Mouse (Mus musculus) heart, embryonic 16.5 days (tissue): ENCODE data around the gene Scn9a. TPM values are rescaled to one million over a fixed set of nuclear protein-coding genes. Genes with fewer than 3 reads are reported as not detected.

Experiments used
- ATAC-seq: fragments of 200-750 bp; cut with Nextera tagmentation; replicated peaks from 2 replicates; pipeline ENCODE4 v1.8.0; 2017; ENCODE audit warnings: moderate number of reproducible peaks; ENCODE audit not compliant: insufficient read depth, low FRiP score; ENCODE audit errors: extremely low read depth
- H3K27ac ChIP-seq: fragments of 300-500 bp; sonication (generic); 2 replicates; pipeline ENCODE4 v1.5.1; 2014; ENCODE audit warnings: mild to moderate bottlenecking, low read length, control low read depth, moderate library complexity
- H3K27me3 ChIP-seq: fragments of 300-500 bp; sonication (generic); 2 replicates; pipeline ENCODE4 v1.6.1; 2014; ENCODE audit warnings: low read length, mixed read lengths; ENCODE audit not compliant: control insufficient read depth, insufficient read depth
- H3K36me3 ChIP-seq: fragments of 300-500 bp; sonication (generic); 2 replicates; pipeline ENCODE4 v1.6.1; 2014; ENCODE audit not compliant: control insufficient read depth, insufficient read depth
- H3K4me1 ChIP-seq: fragments of 300-500 bp; sonication (generic); 2 replicates; pipeline ENCODE4 v1.6.1; 2014; ENCODE audit warnings: low read length, mixed read lengths; ENCODE audit not compliant: control insufficient read depth, insufficient read depth
- H3K4me2 ChIP-seq: fragments of 300-500 bp; sonication (generic); 2 replicates; pipeline ENCODE4 v1.6.1; 2014; ENCODE audit warnings: low read depth, mild to moderate bottlenecking, control low read depth, low read length
- H3K4me3 ChIP-seq: fragments of 300-500 bp; sonication (generic); 2 replicates; pipeline ENCODE4 v1.5.1; 2014; ENCODE audit warnings: mild to moderate bottlenecking, control low read depth, low read length
- H3K9ac ChIP-seq: fragments of 300-500 bp; sonication (generic); 2 replicates; pipeline ENCODE4 v1.6.1; 2014; ENCODE audit warnings: low read length, control low read depth
- H3K9me3 ChIP-seq: fragments of 300-500 bp; sonication (generic); replicated peaks from 2 replicates; pipeline ENCODE4 v1.6.1; 2016; ENCODE audit warnings: low read length; ENCODE audit not compliant: control insufficient read depth
- WGBS: fragments of 180-500 bp; shearing (Covaris S2); extraction: QIAGEN DNeasy Blood & Tissue Kit; methylation state at CpG from one replicate; pipeline ENCODE4 v1.1.7; 2014; 5-methylcytosine and 5-hydroxymethylcytosine counted together
- polyA plus RNA-seq: library from polyadenylated mRNA; unstranded; fragments of >200 nt; fragmentation: Nextera tagmentation; extraction: Ambion mirVana; gene quantifications from 2 replicates; pipeline ENCODE4 v1.2.1, GENCODE M21; 2015

Gene Scn9a
- polyA plus RNA-seq, 1 experiment from 2014 or later, result 0.16 TPM

GRCm38 (mm10) chr2:66478395-66478794 lies 156.4 kb downstream of the Scn9a start:
- H3K36me3 ChIP-seq, result no peaks in the 10 kb centered on the region
- H3K27ac ChIP-seq, result no peak overlapping the region
- no peaks in the 10 kb centered on the region for H3K4me1 ChIP-seq
- H3K9ac ChIP-seq, result no peak overlapping the region
- H3K27me3 ChIP-seq, result no peaks in the 10 kb centered on the region
- ATAC-seq, result no peak
- no peaks in the 10 kb centered on the region for H3K9me3 ChIP-seq
- no peak overlapping the region for H3K4me3 ChIP-seq
- no peak overlapping the region for H3K4me2 ChIP-seq
- WGBS, result 32% methylated on average over 2 of the region's 2 CpGs

GRCm38 (mm10) chr2:66473181-66473822 lies 161.5 kb downstream of the Scn9a start:
- H3K27me3 ChIP-seq, result no peaks in the 10 kb centered on the region
- no peaks in the 10 kb centered on the region for H3K36me3 ChIP-seq
- no peak overlapping the region for H3K9ac ChIP-seq
- no peak for ATAC-seq
- H3K4me1 ChIP-seq, result no peaks in the 10 kb centered on the region
- H3K4me3 ChIP-seq, result no peak overlapping the region
- H3K4me2 ChIP-seq, result no peak overlapping the region
- H3K27ac ChIP-seq, result no peak overlapping the region
- H3K9me3 ChIP-seq, result no peaks in the 10 kb centered on the region
- WGBS, result 43% methylated on average over 3 of the region's 3 CpGs

- no peaks in the 10 kb centered on the region for H3K27me3 ChIP-seq
- H3K4me3 ChIP-seq, result no peak overlapping the region
- WGBS, result 75% methylated on average over 3 of the region's 3 CpGs
- no peaks in the 10 kb centered on the region for H3K4me1 ChIP-seq
- no peaks in the 10 kb centered on the region for H3K36me3 ChIP-seq
- no peak overlapping the region for H3K27ac ChIP-seq
- no peak overlapping the region for H3K9ac ChIP-seq
- no peak for ATAC-seq
- H3K4me2 ChIP-seq, result no peak overlapping the region
- H3K9me3 ChIP-seq, result no peaks in the 10 kb centered on the region
Measured at GRCm38 (mm10) chr2:66465484-66465883, 169.3 kb downstream of the Scn9a start.

GRCm38 (mm10) chr2:66464874-66465458 lies 169.8 kb downstream of the Scn9a start:
- Histone ChIP-seq H3K4me3 (no peak overlapping the region), H3K27me3 (no peaks in the 10 kb centered on the region), H3K9ac (no peak overlapping the region), H3K36me3 (no peaks in the 10 kb centered on the region), H3K4me2 (no peak overlapping the region), H3K4me1 (no peaks in the 10 kb centered on the region), H3K9me3 (no peaks in the 10 kb centered on the region), H3K27ac (no peak overlapping the region)
- WGBS, result 77% methylated on average over 2 of the region's 2 CpGs
- no peak for ATAC-seq

GRCm38 (mm10) chr2:66463916-66464315 lies 170.8 kb downstream of the Scn9a start:
- ATAC-seq, result no peak
- 84% methylated on average over 6 of the region's 6 CpGs for WGBS
- no peak overlapping the region for H3K27ac ChIP-seq
- H3K4me3 ChIP-seq, result no peak overlapping the region
- no peaks in the 10 kb centered on the region for H3K9me3 ChIP-seq
- H3K4me1 ChIP-seq, result no peaks in the 10 kb centered on the region
- no peak overlapping the region for H3K4me2 ChIP-seq
- H3K36me3 ChIP-seq, result no peaks in the 10 kb centered on the region
- no peak overlapping the region for H3K9ac ChIP-seq
- H3K27me3 ChIP-seq, result no peaks in the 10 kb centered on the region

DNA sequence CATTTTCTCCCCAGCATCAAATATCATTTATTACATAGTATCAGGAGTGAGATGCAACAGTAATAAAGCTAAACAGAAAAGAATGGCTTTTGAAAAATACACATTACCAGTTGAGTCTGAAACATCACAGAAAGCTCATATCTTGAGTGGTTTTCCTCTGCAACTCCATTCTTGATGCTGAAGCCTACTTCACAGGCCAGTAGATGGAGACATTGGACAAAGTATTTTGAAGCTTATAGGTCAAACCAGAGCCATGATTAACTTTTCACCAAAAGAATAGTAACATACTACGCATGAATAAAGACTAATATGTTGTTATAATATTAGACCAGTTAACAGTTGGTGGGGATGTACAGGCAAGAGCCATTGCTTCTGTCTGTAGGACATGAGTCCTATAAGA lies 172.3 kb downstream of the Scn9a start:
- Histone ChIP-seq H3K9me3 (no peaks in the 10 kb centered on the region), H3K36me3 (no peaks in the 10 kb centered on the region), H3K4me1 (no peaks in the 10 kb centered on the region), H3K27me3 (no peaks in the 10 kb centered on the region), H3K4me2 (no peak overlapping the region), H3K27ac (no peak overlapping the region), H3K4me3 (no peak overlapping the region), H3K9ac (no peak overlapping the region)
- WGBS, result 89% methylated on average over 1 of the region's 1 CpGs
- no peak for ATAC-seq

DNA sequence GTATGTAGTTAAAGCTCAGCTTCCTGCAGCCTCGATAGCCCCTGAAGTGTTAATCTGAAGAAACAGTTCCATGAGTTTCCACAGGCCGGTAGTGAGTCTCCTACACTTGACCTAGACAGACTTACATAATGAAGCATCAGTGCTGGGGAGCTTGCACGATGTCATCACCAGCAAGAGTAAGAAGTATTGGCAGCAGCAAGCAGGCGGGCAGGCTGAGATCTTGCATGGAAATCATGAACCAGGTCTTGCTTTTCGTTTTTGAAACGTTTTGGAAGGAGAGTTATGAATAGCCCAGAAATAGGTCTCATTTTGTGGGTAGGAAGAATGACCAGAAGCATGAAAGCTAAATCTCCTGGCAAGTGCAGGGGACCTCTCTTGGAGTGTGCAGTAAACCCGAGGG lies 194.1 kb downstream of the Scn9a start, which contains the start of gene Scn1a:
TSS of gene Scn1a (minus strand) at position 130 of the 400 bp plus-strand sequence.
- Histone ChIP-seq H3K9ac (no peak within 1 kb of the TSS), H3K4me1 (peaks cover 5% of the 10 kb centered on the region), H3K4me3 (peak within 1 kb of the TSS; percentile 46), H3K4me2 (peak within 1 kb of the TSS; percentile 74), H3K9me3 (no peaks in the 10 kb centered on the region), H3K27me3 (peaks cover 2% of the 10 kb centered on the region; the same call in 1 of the 2 replicates), H3K36me3 (no peaks in the 10 kb centered on the region), H3K27ac (no peak within 1 kb of the TSS)
- ATAC-seq, result no peak
- 8% methylated on average over 7 of the region's 7 CpGs for WGBS

DNA sequence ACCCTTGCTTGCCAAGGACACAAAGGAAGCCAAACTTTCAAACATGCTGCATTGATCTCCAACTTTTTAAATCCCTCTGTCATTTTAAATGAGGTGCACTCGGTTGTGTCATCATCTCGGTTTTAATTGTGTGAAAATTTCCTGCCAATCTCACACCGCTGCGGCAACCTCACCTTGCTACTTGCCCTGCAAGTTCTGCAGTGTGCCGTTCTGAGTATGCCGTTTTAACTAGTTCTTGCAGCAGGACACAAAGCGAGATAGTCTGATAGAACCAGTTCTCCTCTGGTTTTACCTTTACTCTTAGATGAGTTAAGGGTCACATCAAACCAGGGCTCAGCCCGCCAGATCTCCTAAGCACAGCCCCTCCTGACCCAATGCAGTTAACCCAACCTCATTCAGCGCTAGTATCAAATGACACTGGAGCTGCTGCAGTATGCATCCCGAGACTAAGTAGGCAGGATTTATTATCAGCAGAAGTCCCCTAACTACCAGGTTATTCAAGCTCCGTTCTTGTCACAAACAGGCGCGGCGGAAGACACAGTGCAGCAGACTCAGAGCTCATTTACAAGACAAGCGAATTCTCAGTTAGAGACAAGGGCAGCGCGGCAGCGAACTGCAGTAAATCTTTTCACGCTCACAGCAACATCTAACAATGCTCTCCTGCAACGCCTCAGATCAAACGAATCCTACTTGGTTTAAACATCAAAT lies 194.8 kb downstream of the Scn9a start:
- no peak for ATAC-seq
- H3K36me3 ChIP-seq, result no peaks in the 10 kb centered on the region
- H3K4me1 ChIP-seq, result peaks cover 5% of the 10 kb centered on the region
- peak overlapping the region; percentile 46 for H3K4me3 ChIP-seq
- H3K27me3 ChIP-seq, result peaks cover 2% of the 10 kb centered on the region; the same call in 1 of the 2 replicates
- no peaks in the 10 kb centered on the region for H3K9me3 ChIP-seq
- H3K4me2 ChIP-seq, result peak overlapping the region; percentile 74
- no peak overlapping the region for H3K27ac ChIP-seq
- WGBS, result 10% methylated on average over 21 of the region's 21 CpGs
- no peak overlapping the region for H3K9ac ChIP-seq

- Histone ChIP-seq H3K9ac (no peak overlapping the region), H3K36me3 (no peaks in the 10 kb centered on the region), H3K4me1 (peaks cover 5% of the 10 kb centered on the region), H3K4me3 (no peak overlapping the region), H3K27me3 (peaks cover 2% of the 10 kb centered on the region; the same call in 1 of the 2 replicates), H3K9me3 (no peaks in the 10 kb centered on the region), H3K4me2 (no peak overlapping the region), H3K27ac (no peak overlapping the region)
- ATAC-seq, result no peak
- 66% methylated on average over 3 of the region's 3 CpGs for WGBS
Measured at GRCm38 (mm10) chr2:66436286-66436685, 198.5 kb downstream of the Scn9a start.
